Mouse (Mus musculus) left cerebral cortex, adult 2 months (tissue): ENCODE data around the gene Lekr1. TPM values are rescaled to one million over a fixed set of nuclear protein-coding genes. Genes with fewer than 3 reads are reported as not detected.

Source experiments
- DNase-seq, 2 experiments: peaks; one replicate each; pipeline ENCODE4 v3.0.0; 2021 to 2022; ENCODE audit warnings: low spot score in 2 of 2, mixed read lengths in 1 of 2; ENCODE audit errors: extremely low spot score in 1 of 2
- H3K27ac ChIP-seq: fragments of 200-600 bp; 2 replicates; pipeline ENCODE4 v1.8.1; 2022
- H3K4me3 ChIP-seq: fragments of 200-600 bp; 2 replicates; pipeline ENCODE4 v1.8.1; 2022
- CTCF ChIP-seq: fragments of 200-600 bp; IDR thresholded peaks from 2 replicates; pipeline ENCODE4 v1.8.1; 2022; ENCODE audit warnings: antibody characterized with exemption, mild to moderate bottlenecking, moderate library complexity
- intact Hi-C: fragments of 180-260 bp; cut with DNase I; formaldehyde crosslinking; loops from one replicate; pipeline ENCODE4 v1.15.1; 2025
- total RNA-seq, 2 experiments: library from RNA; stranded (reverse); gene quantifications; 2 replicates each; pipeline ENCODE4 v1.2.3; 2021

The Lekr1 gene
- total RNA-seq, 2 experiments from 2014 or later = 6.4 to 6.5 TPM

GRCm38 (mm10) chr3:65827400-65827799 is 161.4 kb downstream of the Lekr1 start:
- Histone ChIP-seq H3K4me3 (no peak overlapping the region), H3K27ac (no peak overlapping the region)
- TF ChIP-seq CTCF = no peak
- DNase-seq = no peak
- intact Hi-C loops = no loop called here

GRCm38 (mm10) chr3:65828020-65828419 is 162.0 kb downstream of the Lekr1 start:
- DNase-seq = no peak
- Histone ChIP-seq H3K4me3 (no peak overlapping the region), H3K27ac (no peak overlapping the region)
- no peak for TF ChIP-seq CTCF
- intact Hi-C loops = no loop called here

- no peak for TF ChIP-seq CTCF
- intact Hi-C loops = no loop called here
- DNase-seq = no peak
- H3K4me3 ChIP-seq = no peak overlapping the region
- H3K27ac ChIP-seq = no peak overlapping the region
Measured at GRCm38 (mm10) chr3:65829230-65829629, 163.2 kb downstream of the Lekr1 start.

GRCm38 (mm10) chr3:65829943-65830483 is 164.0 kb downstream of the Lekr1 start:
- TF ChIP-seq CTCF = no peak
- DNase-seq = no peak
- H3K4me3 ChIP-seq = no peak overlapping the region
- no peak overlapping the region for H3K27ac ChIP-seq
- intact Hi-C loops = no loop called here

DNA sequence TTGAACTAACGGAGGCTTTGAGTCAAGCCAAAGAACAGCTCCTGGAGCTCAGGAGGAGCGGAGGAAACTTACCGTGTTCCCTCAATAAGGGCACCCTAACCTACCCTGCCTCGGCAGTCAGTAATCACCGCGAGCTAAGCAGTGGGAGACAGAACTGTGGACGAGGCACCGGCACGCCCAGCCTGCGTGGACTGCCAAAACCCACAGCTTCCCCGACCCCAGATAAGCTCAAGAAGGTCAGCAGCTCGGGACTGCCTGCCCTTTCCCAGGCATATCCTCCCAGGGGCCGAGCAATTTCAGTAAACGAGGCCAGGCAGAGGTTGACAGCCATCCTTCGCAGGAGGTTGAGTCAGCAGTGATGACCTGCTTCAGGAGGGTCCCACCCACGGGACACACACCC is 164.8 kb downstream of the Lekr1 start:
- no peak for DNase-seq
- Histone ChIP-seq H3K4me3 (no peak overlapping the region), H3K27ac (no peak overlapping the region)
- intact Hi-C loops = no loop called here
- no peak for TF ChIP-seq CTCF

GRCm38 (mm10) chr3:65832398-65832797 is 166.4 kb downstream of the Lekr1 start:
- no peak overlapping the region for H3K4me3 ChIP-seq
- H3K27ac ChIP-seq = no peak overlapping the region
- no peak for DNase-seq
- intact Hi-C loops = no loop called here
- TF ChIP-seq CTCF = no peak

DNA sequence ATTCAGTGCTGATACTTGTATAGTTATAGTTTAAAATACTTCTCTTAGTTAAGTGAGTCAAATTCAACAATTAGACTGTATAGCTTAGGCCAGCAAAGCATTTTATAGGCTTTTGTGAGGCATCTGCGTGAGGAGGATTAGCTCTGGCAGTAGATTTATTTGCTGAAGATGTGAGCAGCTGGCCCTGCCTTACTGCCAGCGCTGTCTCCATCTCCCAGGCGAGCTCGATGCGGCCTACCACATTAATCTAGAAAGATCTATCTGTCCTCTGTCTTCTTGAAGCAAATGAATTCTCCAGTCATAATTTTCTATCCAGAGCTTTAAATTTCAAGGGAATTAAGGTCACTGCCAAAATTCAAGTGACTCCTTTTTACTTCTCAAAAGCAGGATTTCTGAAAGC is 170.4 kb downstream of the Lekr1 start:
- Histone ChIP-seq H3K27ac (no peak overlapping the region), H3K4me3 (no peak overlapping the region)
- no peak for DNase-seq
- TF ChIP-seq CTCF = no peak
- intact Hi-C loops = no loop called here

DNA sequence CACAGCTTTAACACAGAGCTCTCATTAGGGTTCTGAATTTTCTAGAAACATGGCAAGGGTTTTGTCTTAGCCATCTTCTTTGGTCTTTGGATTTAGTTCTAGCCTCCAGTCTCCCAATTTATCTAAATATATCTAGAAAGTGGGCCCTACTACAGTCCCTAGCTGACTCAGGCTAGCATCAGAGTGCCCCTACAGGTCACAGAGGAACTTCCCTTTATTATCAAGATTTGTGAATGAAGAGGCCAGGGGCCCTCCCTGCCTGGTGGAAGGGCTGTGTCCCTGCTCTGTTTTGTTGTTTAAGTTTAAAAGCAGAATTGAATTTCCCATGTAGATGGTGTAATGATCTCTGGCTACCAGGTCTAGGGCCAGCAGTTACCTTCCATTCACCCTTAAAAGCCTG is 173.6 kb downstream of the Lekr1 start:
- DNase-seq = no peak
- no peak for TF ChIP-seq CTCF
- H3K4me3 ChIP-seq = no peak overlapping the region
- H3K27ac ChIP-seq = no peak overlapping the region
- intact Hi-C loops = no loop called here

DNA sequence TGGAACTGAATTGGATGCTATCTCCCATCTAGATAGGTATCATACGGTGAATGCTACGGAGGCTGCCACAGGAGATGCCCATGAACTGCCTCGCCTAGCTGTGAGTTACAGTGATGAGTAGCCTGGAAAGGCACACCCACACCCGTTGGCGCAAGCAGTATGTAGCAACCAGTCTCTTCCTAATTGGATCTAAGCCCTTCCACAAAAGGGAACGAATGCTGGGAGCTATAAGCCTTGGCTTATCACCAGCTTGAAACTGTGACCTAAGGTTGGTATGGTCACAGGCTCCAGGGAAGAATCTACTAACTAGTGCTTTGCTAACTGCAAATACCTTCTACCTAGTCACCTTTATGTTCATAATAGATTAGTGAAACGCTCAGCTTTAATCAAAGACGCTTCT is 175.1 kb downstream of the Lekr1 start:
- TF ChIP-seq CTCF = no peak
- intact Hi-C loops = no loop called here
- no peak overlapping the region for H3K4me3 ChIP-seq
- no peak for DNase-seq
- no peak overlapping the region for H3K27ac ChIP-seq

- H3K27ac ChIP-seq = no peak overlapping the region
- DNase-seq = no peak
- no peak overlapping the region for H3K4me3 ChIP-seq
- intact Hi-C loops = no loop called here
- TF ChIP-seq CTCF = no peak
Measured at GRCm38 (mm10) chr3:65842515-65843184, 176.6 kb downstream of the Lekr1 start.

GRCm38 (mm10) chr3:65843185-65843552 is 177.1 kb downstream of the Lekr1 start:
- intact Hi-C loops = no loop called here
- Histone ChIP-seq H3K27ac (no peak overlapping the region), H3K4me3 (no peak overlapping the region)
- TF ChIP-seq CTCF = no peak
- DNase-seq = no peak

GRCm38 (mm10) chr3:65844302-65844701 is 178.3 kb downstream of the Lekr1 start:
- intact Hi-C loops = no loop called here
- no peak overlapping the region for H3K4me3 ChIP-seq
- TF ChIP-seq CTCF = no peak
- H3K27ac ChIP-seq = no peak overlapping the region
- DNase-seq = no peak

- intact Hi-C loops = no loop called here
- H3K4me3 ChIP-seq = no peak overlapping the region
- TF ChIP-seq CTCF = no peak
- H3K27ac ChIP-seq = no peak overlapping the region
- no peak for DNase-seq
Measured at GRCm38 (mm10) chr3:65844851-65845552, 179.0 kb downstream of the Lekr1 start.
